Mouse (Mus musculus): ENCODE measurements around the gene T2. TPM values are rescaled to one million over a fixed set of nuclear protein-coding genes. Genes with fewer than 3 reads are reported as not detected.
"Not testable (repeated sequence)": the region's sequence is repeated elsewhere in the genome, so short reads cannot be mapped to it uniquely, and the experiment has no call there.

Gene T2
- total RNA-seq (2021) = under 1 TPM; 0.64 to 0.88 TPM
- long read RNA-seq, experiment 1 = 0 reads
- long read RNA-seq, experiment 2, partial matches to known transcripts = 0 of 1 reads
- long read RNA-seq, experiment 2, other reads (novel, unspliced or antisense) = 1 of 1 reads

- no peak for DNase-seq (ENCODE audit: low spot score in 2 of 2)
Observed at GRCm38 (mm10) chr17:8355692-8356091, at the start of gene T2. Gene T2, plus strand, starts transcription at chr17:8355992.

GRCm38 (mm10) chr17:8310838-8311614 lies 44.8 kb upstream of the T2 start, which contains the start of gene Sft2d1:
Gene Sft2d1, plus strand, starts transcription at chr17:8311102.
- peak; percentile 95 to 98 for DNase-seq (ENCODE audit: low spot score in 2 of 2)

- DNase-seq (ENCODE audit: low spot score in 2 of 2) = no peak
Observed at GRCm38 (mm10) chr17:8311751-8312150, 44.0 kb upstream of the T2 start.

- DNase-seq (ENCODE audit: low spot score in 2 of 2) = no peak
Observed at GRCm38 (mm10) chr17:8313976-8314375, 41.8 kb upstream of the T2 start.

GRCm38 (mm10) chr17:8316251-8316650 lies 39.5 kb upstream of the T2 start:
- peak in 1 of 2 experiments; percentile 31 for DNase-seq (ENCODE audit: low spot score in 2 of 2)

GRCm38 (mm10) chr17:8326877-8327276 lies 28.9 kb upstream of the T2 start:
- DNase-seq (ENCODE audit: low spot score in 2 of 2) = not testable (repeated sequence)

- no peak for DNase-seq (ENCODE audit: low spot score in 2 of 2)
Observed at GRCm38 (mm10) chr17:8328511-8329174, 27.1 kb upstream of the T2 start.

GRCm38 (mm10) chr17:8330602-8331001 lies 25.2 kb upstream of the T2 start:
- no peak for DNase-seq (ENCODE audit: low spot score in 2 of 2)

- not testable (repeated sequence) for DNase-seq (ENCODE audit: low spot score in 2 of 2)
Observed at GRCm38 (mm10) chr17:8337159-8337558, 18.6 kb upstream of the T2 start, which contains the start of gene Prr18. Gene Prr18, plus strand, starts transcription at chr17:8337459.

GRCm38 (mm10) chr17:8339666-8340374 lies 16.0 kb upstream of the T2 start:
- peak in 1 of 2 experiments; percentile 29 for DNase-seq (ENCODE audit: low spot score in 2 of 2)

GRCm38 (mm10) chr17:8340407-8341359 lies 15.1 kb upstream of the T2 start:
- peak; percentile 41 to 58 for DNase-seq (ENCODE audit: low spot score in 2 of 2)

GRCm38 (mm10) chr17:8341360-8341963 lies 14.3 kb upstream of the T2 start:
- no peak for DNase-seq (ENCODE audit: low spot score in 2 of 2)

- DNase-seq (ENCODE audit: low spot score in 2 of 2) = no peak
Observed at GRCm38 (mm10) chr17:8342706-8343105, 13.1 kb upstream of the T2 start.

GRCm38 (mm10) chr17:8343416-8343815 lies 12.4 kb upstream of the T2 start:
- DNase-seq (ENCODE audit: low spot score in 2 of 2) = no peak

- no peak for DNase-seq (ENCODE audit: low spot score in 2 of 2)
Observed at GRCm38 (mm10) chr17:8347765-8348285, 8.0 kb upstream of the T2 start.

- no peak for DNase-seq (ENCODE audit: low spot score in 2 of 2)
Observed at GRCm38 (mm10) chr17:8348941-8349340, 6.9 kb upstream of the T2 start.

GRCm38 (mm10) chr17:8351088-8351487 lies 4.7 kb upstream of the T2 start:
- no peak for DNase-seq (ENCODE audit: low spot score in 2 of 2)

GRCm38 (mm10) chr17:8357498-8357897 lies 1.7 kb downstream of the T2 start:
- no peak for DNase-seq (ENCODE audit: low spot score in 2 of 2)

GRCm38 (mm10) chr17:8360876-8361275 lies 5.1 kb downstream of the T2 start:
- no peak for DNase-seq (ENCODE audit: low spot score in 2 of 2)

All from layer of hippocampus, postnatal 14 days (tissue).